Mouse (Mus musculus) stomach, embryonic 14.5 days (tissue): ENCODE data around the gene 1110002E22Rik. TPM values are rescaled to one million over a fixed set of nuclear protein-coding genes. Genes with fewer than 3 reads are reported as not detected.

Source experiments
- ATAC-seq: fragments of 200-750 bp; cut with Nextera tagmentation; 2 replicates; pipeline ENCODE4 v1.8.0; 2017; ENCODE audit warnings: low read depth, moderate TSS enrichment; ENCODE audit not compliant: insufficient number of reproducible peaks, insufficient read depth, low FRiP score
- H3K27ac ChIP-seq: fragments of 300-500 bp; sonication (generic); 2 replicates; pipeline ENCODE4 v1.5.1; 2014; ENCODE audit warnings: mild to moderate bottlenecking, low read length, moderate library complexity, mixed read lengths
- H3K27me3 ChIP-seq: fragments of 300-500 bp; sonication (generic); 2 replicates; pipeline ENCODE4 v1.6.1; 2014; ENCODE audit warnings: low read length, control low read depth, mixed read lengths; ENCODE audit not compliant: control insufficient read depth, insufficient read depth
- H3K36me3 ChIP-seq: fragments of 300-500 bp; sonication (generic); 2 replicates; pipeline ENCODE4 v1.6.1; 2014; ENCODE audit warnings: mild to moderate bottlenecking, control low read depth, low read length, moderate library complexity, mixed read lengths; ENCODE audit not compliant: control insufficient read depth, insufficient read depth
- H3K4me1 ChIP-seq: fragments of 300-500 bp; sonication (generic); 2 replicates; pipeline ENCODE4 v1.6.1; 2014; ENCODE audit warnings: low read length, control low read depth, mixed read lengths; ENCODE audit not compliant: control insufficient read depth, insufficient read depth
- H3K4me2 ChIP-seq: fragments of 300-500 bp; sonication (generic); replicated peaks from 2 replicates; pipeline ENCODE4 v1.6.1; 2014; ENCODE audit warnings: low read depth, low read length, control low read depth
- H3K4me3 ChIP-seq: fragments of 300-500 bp; sonication (generic); 2 replicates; pipeline ENCODE4 v1.5.1; 2014; ENCODE audit warnings: low read depth, low read length, control low read depth
- H3K9ac ChIP-seq: fragments of 300-500 bp; sonication (generic); replicated peaks from 2 replicates; pipeline ENCODE4 v1.6.1; 2014; ENCODE audit warnings: low read depth, mild to moderate bottlenecking, control low read depth, low read length, moderate library complexity, mixed read lengths
- H3K9me3 ChIP-seq: fragments of 300-500 bp; sonication (generic); 2 replicates; pipeline ENCODE4 v1.6.1; 2016; ENCODE audit warnings: low read depth, low read length, control low read depth; ENCODE audit not compliant: control insufficient read depth
- WGBS: fragments of 180-500 bp; shearing (Covaris S2); extraction: QIAGEN DNeasy Blood & Tissue Kit; methylation state at CpG from one replicate; pipeline ENCODE4 v1.1.7; 2014; 5-methylcytosine and 5-hydroxymethylcytosine counted together
- polyA plus RNA-seq: library from polyadenylated mRNA; unstranded; fragments of >200 nt; fragmentation: Nextera tagmentation; extraction: Ambion mirVana; gene quantifications from 2 replicates; pipeline ENCODE4 v1.2.1, GENCODE M21; 2014

1110002E22Rik gene
- polyA plus RNA-seq, 1 experiment from 2014 or later = 0.16 TPM

DNA sequence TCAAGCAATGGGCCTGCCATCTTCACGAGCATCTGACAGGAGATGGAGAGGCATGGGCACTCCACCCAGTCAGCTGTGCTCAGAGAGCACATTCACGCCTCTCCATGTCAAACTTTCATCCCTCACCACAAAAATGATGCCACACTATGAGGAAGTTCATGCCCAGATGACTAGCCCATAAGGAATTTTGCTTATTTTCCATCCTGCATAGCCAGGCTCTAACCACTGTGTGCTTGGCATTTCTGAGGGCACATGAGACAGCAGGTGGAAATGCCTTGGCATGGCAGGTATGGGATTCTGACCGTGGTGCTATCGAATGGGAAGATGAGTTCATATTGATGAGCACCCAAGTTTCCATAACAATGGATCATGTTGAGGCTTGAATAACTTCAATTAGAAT is 38.8 kb downstream of the 1110002E22Rik start:
- Histone ChIP-seq H3K4me1 (no peaks in the 10 kb centered on the region), H3K9me3 (no peaks in the 10 kb centered on the region), H3K4me3 (no peak overlapping the region), H3K9ac (no peak overlapping the region), H3K27ac (no peak overlapping the region), H3K36me3 (no peaks in the 10 kb centered on the region), H3K27me3 (no peaks in the 10 kb centered on the region), H3K4me2 (no peak overlapping the region)
- 90% methylated on average over 4 of the region's 4 CpGs for WGBS
- ATAC-seq = no peak

DNA sequence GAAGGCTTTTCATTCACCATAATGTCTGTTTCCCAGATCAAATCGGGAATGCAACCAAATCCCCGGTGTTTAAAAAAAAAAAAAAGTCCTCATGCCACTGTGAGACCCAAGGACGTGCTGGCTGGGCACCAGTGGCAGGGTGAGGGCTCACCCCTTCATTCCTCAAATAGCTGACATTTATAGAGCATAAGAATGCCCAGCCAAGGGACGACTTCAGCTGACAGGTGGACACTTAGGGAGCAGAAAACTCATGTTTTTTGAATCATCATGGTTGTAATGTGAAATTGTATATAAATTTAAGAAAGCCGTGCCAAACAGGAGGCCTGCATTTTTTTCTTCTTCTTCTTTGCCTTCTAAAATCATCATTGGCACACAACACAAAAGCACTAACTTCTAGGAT is 40.2 kb downstream of the 1110002E22Rik start:
- no peak overlapping the region for H3K27ac ChIP-seq
- no peaks in the 10 kb centered on the region for H3K9me3 ChIP-seq
- 72% methylated on average over 5 of the region's 5 CpGs for WGBS
- H3K4me2 ChIP-seq = no peak overlapping the region
- H3K4me1 ChIP-seq = no peaks in the 10 kb centered on the region
- H3K4me3 ChIP-seq = no peak overlapping the region
- no peaks in the 10 kb centered on the region for H3K27me3 ChIP-seq
- no peaks in the 10 kb centered on the region for H3K36me3 ChIP-seq
- H3K9ac ChIP-seq = no peak overlapping the region
- ATAC-seq = no peak

DNA sequence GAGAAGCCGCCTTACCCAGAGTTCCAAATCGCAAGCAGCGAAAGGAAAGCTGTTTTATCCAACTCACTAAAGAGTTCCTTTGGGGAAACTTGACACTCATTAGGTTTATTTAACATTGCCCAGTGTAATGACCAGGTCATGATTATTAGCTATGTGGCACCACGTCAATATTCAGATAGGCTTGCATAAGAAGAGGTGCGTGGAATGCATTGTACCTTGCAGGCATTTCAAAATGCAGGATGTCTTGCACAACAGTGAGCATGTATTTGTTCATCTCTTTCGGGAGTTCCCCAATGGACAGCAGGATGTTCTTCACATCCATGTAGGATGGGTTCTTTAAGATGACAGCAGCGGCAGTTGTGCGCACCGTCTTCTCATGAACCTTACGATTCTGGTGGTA is 42.0 kb downstream of the 1110002E22Rik start:
- no peak for ATAC-seq
- H3K36me3 ChIP-seq = no peaks in the 10 kb centered on the region
- H3K4me2 ChIP-seq = no peak overlapping the region

DNA sequence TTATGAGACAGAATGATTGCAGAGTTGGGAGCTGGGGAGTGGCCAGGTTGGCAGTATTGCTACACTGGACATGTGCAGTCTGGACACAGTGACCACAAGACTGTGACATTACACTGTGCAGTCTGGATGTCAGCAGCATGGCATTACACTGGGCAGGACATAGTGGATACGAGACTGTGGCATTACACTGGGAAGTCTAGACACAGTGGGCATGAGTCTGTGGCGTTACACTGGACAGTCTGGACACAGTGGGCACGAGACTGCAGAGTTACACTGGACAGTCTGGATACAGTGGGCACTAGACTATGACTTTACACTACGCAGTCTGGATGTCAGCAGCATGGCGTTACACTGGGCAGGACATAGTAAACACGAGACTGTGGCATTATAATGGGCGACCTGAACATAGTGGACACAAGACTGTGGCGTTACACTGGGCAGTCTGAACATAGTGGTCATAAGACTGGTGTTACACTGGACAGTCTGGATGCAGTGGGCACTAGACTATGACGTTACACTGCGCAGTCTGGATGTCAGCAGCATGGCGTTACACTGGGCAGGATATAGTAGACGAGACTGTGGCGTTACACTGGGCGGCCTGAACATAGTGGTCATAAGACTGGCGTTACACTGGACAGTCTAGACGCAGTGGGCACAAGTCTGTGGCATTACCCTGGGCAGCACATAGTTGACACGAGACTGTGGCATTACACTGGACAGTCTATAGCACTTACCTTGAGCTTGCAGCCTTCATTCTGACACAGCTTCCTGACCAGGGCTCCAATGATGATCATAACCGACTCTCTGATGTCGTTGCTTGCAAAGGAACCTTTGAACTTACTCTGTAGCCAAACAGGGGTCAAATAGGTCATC is 46.3 kb downstream of the 1110002E22Rik start:
- Histone ChIP-seq H3K4me3 (no peak overlapping the region), H3K9me3 (no peaks in the 10 kb centered on the region), H3K4me2 (no peak overlapping the region), H3K4me1 (no peaks in the 10 kb centered on the region), H3K27me3 (no peaks in the 10 kb centered on the region), H3K9ac (no peak overlapping the region), H3K27ac (no peak overlapping the region), H3K36me3 (no peaks in the 10 kb centered on the region)
- 87% methylated on average over 19 of the region's 19 CpGs for WGBS
- peak; percentile 37; the same call in 1 of the 2 replicates for ATAC-seq

More for the DNA sequence above, 42.0 kb downstream of the 1110002E22Rik start:
- Histone ChIP-seq H3K9me3 (no peaks in the 10 kb centered on the region), H3K9ac (no peak overlapping the region), H3K4me3 (no peak overlapping the region), H3K27me3 (no peaks in the 10 kb centered on the region), H3K27ac (no peak overlapping the region), H3K4me1 (no peaks in the 10 kb centered on the region)
- WGBS = 93% methylated on average over 10 of the region's 10 CpGs

DNA sequence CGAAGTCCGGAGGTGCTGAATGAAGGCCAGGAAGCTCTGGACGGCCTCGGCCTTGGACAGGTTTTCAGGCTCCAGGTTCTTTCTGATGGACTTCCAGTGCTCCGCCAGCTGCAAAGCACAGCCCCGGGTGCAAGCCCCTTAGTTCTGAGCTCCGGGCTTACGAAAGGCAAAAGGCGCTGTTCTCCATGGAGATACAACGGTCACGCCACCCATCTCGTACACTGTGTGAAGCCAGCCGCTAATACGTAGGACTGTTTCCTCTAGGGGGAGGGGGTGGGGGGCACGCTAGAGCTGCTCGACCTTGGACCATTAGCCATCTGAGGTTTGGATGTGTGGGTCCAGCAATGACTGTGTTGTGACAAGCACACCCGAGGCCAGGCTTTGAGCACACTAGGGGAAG is 49.3 kb downstream of the 1110002E22Rik start:
- no peak overlapping the region for H3K9ac ChIP-seq
- no peak overlapping the region for H3K4me2 ChIP-seq
- ATAC-seq = no peak
- H3K36me3 ChIP-seq = no peaks in the 10 kb centered on the region
- H3K4me3 ChIP-seq = no peak overlapping the region
- H3K27me3 ChIP-seq = no peaks in the 10 kb centered on the region
- H3K9me3 ChIP-seq = no peaks in the 10 kb centered on the region
- no peaks in the 10 kb centered on the region for H3K4me1 ChIP-seq
- H3K27ac ChIP-seq = no peak overlapping the region
- WGBS = 86% methylated on average over 17 of the region's 17 CpGs

- no peak overlapping the region for H3K4me3 ChIP-seq
- no peak for ATAC-seq
- H3K9me3 ChIP-seq = no peaks in the 10 kb centered on the region
- H3K36me3 ChIP-seq = no peaks in the 10 kb centered on the region
- no peaks in the 10 kb centered on the region for H3K4me1 ChIP-seq
- no peaks in the 10 kb centered on the region for H3K27me3 ChIP-seq
- no peak overlapping the region for H3K27ac ChIP-seq
- no peak overlapping the region for H3K4me2 ChIP-seq
- no peak overlapping the region for H3K9ac ChIP-seq
- 90% methylated on average over 4 of the region's 4 CpGs for WGBS
Measured at GRCm38 (mm10) chr3:138116871-138117270, 52.0 kb downstream of the 1110002E22Rik start.

DNA sequence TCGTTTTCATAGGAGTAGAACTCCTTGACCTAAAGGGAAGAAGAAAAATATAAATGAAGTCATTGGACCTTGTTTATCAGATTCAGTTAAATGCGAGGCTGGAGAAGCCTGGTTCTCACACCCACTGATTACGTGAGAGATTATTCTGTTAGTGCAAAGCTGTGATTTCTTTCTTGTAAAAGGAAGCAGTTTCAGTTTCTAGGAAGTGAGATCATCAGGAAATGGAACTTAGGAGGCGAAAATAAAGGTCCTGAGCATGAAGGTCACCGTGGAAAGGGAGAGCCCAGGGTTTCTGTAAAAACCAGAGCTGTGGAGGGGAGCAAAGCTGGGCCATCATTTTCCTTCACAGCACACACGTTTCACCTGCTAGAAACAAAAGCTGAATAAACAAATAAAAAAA is 53.5 kb downstream of the 1110002E22Rik start:
- H3K9me3 ChIP-seq = no peaks in the 10 kb centered on the region
- no peak overlapping the region for H3K27ac ChIP-seq
- ATAC-seq = no peak
- 64% methylated on average over 6 of the region's 6 CpGs for WGBS
- H3K36me3 ChIP-seq = no peaks in the 10 kb centered on the region
- no peaks in the 10 kb centered on the region for H3K27me3 ChIP-seq
- no peak overlapping the region for H3K4me2 ChIP-seq
- no peak overlapping the region for H3K4me3 ChIP-seq
- no peak overlapping the region for H3K9ac ChIP-seq
- no peaks in the 10 kb centered on the region for H3K4me1 ChIP-seq

- H3K4me3 ChIP-seq = no peak overlapping the region
- H3K4me2 ChIP-seq = no peak overlapping the region
- no peaks in the 10 kb centered on the region for H3K27me3 ChIP-seq
- no peaks in the 10 kb centered on the region for H3K4me1 ChIP-seq
- H3K9me3 ChIP-seq = no peaks in the 10 kb centered on the region
- no peak for ATAC-seq
- no peaks in the 10 kb centered on the region for H3K36me3 ChIP-seq
- no peak overlapping the region for H3K9ac ChIP-seq
- H3K27ac ChIP-seq = no peak overlapping the region
- WGBS = 69% methylated on average over 14 of the region's 14 CpGs
Measured at GRCm38 (mm10) chr3:138118831-138119230, 54.0 kb downstream of the 1110002E22Rik start.
